Mouse (Mus musculus) E14TG2a.4 (cell line): ENCODE results near the gene Wipf2.

Source experiments
- CTCF ChIP-seq: conservative IDR thresholded peaks from 2 replicates; pipeline ENCODE4 v1.5.1; 2014; ENCODE audit warnings: low read length
- NANOG ChIP-seq: IDR thresholded peaks from 2 replicates; pipeline ENCODE4 v1.6.1; 2014; ENCODE audit warnings: borderline replicate concordance, low read length, mixed read lengths
- POU5F1 ChIP-seq: IDR thresholded peaks from 2 replicates; pipeline ENCODE4 v1.6.1; 2014; ENCODE audit warnings: low read length, borderline replicate concordance

- peak; percentile 10; the same call in 1 of the 2 replicates for TF ChIP-seq CTCF
- TF ChIP-seq POU5F1 = no peak
- no peak for TF ChIP-seq NANOG
These were observed 17.4 kb upstream of the Wipf2 start for GRCm38 (mm10) chr11:98846016-98846415.
